Mouse (Mus musculus) gastrocnemius, adult 2 months (tissue): ENCODE data around the gene Lrrc3c. TPM values are rescaled to one million over a fixed set of nuclear protein-coding genes. Genes with fewer than 3 reads are reported as not detected.
A peak's percentile ranks its signal among the peaks of the same experiment; 100 is the strongest.
"Not testable (repeated sequence)": the region's sequence is repeated elsewhere in the genome, so short reads cannot be mapped to it uniquely, and the experiment has no call there.

Experiments used
- DNase-seq: peaks from one replicate; pipeline ENCODE4 v3.0.0; 2022
- H3K27ac ChIP-seq: fragments of 200-600 bp; 2 replicates; pipeline ENCODE4 v1.8.1; 2022; ENCODE audit warnings: mild to moderate bottlenecking
- H3K4me3 ChIP-seq: fragments of 200-600 bp; 2 replicates; pipeline ENCODE4 v1.8.1; 2022; ENCODE audit warnings: mild to moderate bottlenecking, moderate library complexity
- CTCF ChIP-seq: fragments of 200-600 bp; IDR thresholded peaks from 2 replicates; pipeline ENCODE4 v1.8.1; 2022; ENCODE audit warnings: antibody characterized with exemption, mild to moderate bottlenecking, moderate library complexity
- intact Hi-C: fragments of 180-260 bp; cut with DNase I; formaldehyde crosslinking; loops from one replicate; pipeline ENCODE4 v1.15.1; 2025
- total RNA-seq, 2 experiments: library from RNA; stranded (reverse); gene quantifications; 2 replicates each; pipeline ENCODE4 v1.2.3; 2021

Lrrc3c gene
- total RNA-seq, 2 experiments from 2014 or later: not detected

DNA sequence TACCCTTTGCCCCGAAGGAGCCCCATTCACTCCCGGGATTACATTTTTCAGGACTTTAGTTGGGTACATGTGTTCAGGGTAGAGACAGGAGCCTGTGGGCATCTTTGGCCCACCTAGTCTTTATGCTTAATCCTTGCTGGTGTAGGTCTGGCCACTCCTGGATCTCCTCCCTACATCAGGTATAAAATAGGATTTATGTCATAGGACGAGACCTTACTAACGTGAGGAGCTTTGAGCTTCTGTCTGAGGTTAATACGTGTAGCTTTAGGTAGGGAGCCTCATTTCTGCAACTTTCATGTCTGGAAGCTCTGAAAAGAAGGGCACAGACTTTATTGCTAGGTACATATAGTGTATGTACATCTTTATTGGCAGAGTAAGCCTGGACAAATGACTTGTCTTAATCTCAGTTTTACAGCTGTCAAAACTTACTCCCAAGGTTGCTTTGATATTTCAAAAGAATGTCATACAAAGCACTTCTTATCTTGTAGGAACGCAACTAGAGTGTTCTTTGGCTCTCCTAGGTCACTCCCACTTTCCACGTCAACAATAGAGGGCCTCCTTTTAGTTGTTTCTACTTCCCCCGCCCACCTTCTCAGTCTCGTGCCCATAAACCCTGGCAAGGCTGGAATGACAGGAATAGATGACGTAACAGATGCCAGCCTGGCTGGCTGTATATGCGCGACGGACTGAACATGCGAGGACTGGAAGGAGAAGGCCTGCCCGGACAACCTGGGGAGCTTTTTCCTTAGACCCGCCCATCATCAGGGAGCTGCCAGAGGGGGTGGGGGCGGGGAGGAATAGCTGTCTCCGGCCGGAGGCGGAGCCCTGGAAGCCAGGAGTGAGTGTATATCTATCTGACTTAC is 10.2 kb upstream of the Lrrc3c start:
- intact Hi-C loops: loop anchor here (5.0 kb wide), 1 partner anchor 36 kb away; the partner anchor contains the start of gene Zpbp2
- Histone ChIP-seq H3K27ac (peak overlapping the region; percentile 94), H3K4me3 (peak overlapping the region; percentile 82)
- TF ChIP-seq CTCF: no peak
- DNase-seq: peak; percentile 76

DNA sequence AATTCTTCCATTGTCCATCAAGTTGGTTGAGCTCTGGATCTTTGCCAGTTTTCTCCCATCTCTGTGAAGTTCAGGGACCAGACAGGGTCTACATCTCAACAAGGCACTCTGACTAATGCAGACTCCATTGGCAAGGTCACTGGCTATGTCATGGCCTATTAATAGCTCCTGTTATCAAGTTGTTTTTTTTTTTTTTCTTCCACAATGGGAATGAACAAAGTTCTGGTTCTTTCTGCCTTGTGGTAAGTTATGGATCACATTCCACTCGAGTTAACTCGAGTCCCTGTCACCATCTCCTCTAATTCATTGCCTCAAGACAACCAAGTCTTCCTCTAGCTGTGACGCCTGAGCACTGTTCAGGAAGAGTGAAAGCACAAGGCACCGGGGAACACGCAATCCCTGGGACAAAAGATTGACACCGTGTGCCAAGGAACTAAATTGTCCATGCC is 9.2 kb upstream of the Lrrc3c start:
- TF ChIP-seq CTCF: no peak
- H3K27ac ChIP-seq: peak overlapping the region; percentile 94; the same call in 1 of the 2 replicates
- intact Hi-C loops: loop anchor here (5.0 kb wide), 1 partner anchor 37 kb away; the partner anchor contains the start of gene Zpbp2
- DNase-seq: no peak
- no peak overlapping the region for H3K4me3 ChIP-seq

DNA sequence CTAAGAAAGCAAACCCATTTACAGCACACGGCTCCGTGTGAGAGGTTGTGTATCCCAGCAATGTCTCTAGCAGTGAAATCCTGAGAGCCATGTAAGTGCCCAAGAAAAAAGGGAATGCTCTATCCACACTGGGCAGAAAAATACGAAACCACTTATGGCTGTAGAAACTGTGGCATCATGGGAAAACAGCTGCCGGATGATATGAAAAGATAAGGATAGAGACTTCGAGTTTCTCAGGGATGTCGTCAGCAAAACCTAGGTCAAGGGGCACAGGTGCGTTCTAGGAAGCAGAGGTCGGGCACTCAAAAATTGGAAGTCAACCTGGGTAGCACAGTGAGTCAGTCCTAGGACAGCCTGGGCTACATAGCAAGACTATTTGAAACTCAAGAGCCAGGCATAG is 8.8 kb upstream of the Lrrc3c start:
- no peak for DNase-seq
- no peak for TF ChIP-seq CTCF
- Histone ChIP-seq H3K4me3 (no peak overlapping the region), H3K27ac (no peak overlapping the region)
- intact Hi-C loops: loop anchor here (5.0 kb wide), 1 partner anchor 37 kb away; the partner anchor contains the start of gene Zpbp2

DNA sequence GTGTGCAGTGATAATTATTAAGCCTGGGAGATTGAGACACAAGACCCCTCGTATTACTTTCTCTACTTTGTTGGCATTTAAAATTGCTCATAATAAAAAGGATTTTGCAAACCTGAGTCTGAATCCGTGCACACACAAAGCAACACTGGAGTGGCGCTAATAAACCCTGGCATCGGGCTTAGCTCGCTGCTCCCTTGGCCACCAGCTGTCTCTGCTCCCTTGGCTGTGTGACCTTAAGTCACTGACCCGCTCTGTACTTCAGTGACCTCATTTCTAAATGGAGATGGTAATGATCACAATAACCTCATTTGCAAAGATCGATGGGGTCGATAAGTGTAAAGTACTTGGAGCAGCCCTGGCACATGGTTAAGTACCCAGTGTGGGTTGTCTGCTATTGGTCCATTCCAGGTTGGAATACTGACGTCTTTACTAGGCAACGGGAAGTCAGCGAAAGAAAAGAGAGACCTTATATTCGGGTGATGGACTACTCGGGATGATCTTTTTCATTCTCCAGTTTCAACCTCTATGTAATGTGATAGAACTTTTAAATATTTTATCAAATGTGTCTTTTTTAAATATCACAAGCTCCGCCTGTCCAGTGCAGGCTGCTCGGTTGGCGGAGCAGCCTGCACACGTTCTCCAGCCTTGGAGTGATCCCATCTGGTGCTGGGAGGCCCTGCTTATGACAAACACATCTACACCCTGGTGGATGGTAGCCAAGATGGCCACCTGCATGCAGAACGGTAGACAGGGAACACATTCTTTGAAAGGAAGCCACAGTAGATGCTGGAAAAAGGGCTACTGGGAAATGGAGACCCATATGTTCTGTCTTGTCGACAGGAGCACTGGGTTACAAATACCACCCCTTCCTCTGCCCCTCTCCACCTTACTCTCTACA is 7.3 kb upstream of the Lrrc3c start:
- Histone ChIP-seq H3K27ac (no peak overlapping the region), H3K4me3 (no peak overlapping the region)
- no peak for DNase-seq
- no peak for TF ChIP-seq CTCF
- intact Hi-C loops: loop anchor here (10.0 kb wide), 1 partner anchor 246 kb away; the partner anchor contains the start of gene Ppp1r1b

DNA sequence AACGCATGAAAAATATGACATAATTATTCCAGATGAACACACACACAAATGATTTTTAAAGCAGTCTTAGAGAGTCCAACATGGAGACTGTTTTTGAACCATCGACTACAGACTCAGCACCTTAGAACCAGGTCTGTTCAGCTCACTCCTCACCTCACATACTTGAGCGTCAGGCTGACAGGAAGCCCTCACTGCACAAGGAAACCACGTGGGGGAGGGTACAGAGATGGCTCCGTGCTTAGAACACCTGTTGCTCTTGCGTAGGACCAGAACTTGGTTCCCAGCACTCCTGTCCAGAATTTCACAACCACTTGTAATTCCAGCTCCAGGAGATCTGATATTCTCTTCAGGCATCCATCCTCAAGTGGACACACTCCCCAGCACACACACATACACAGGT is 3.1 kb upstream of the Lrrc3c start:
- Histone ChIP-seq H3K4me3 (no peak overlapping the region), H3K27ac (no peak overlapping the region)
- intact Hi-C loops: loop anchor here (2.0 to 10.0 kb wide), 2 partner anchors 38 to 250 kb away; partner anchors contain the start of gene Ppp1r1b
- DNase-seq: no peak
- no peak for TF ChIP-seq CTCF

DNA sequence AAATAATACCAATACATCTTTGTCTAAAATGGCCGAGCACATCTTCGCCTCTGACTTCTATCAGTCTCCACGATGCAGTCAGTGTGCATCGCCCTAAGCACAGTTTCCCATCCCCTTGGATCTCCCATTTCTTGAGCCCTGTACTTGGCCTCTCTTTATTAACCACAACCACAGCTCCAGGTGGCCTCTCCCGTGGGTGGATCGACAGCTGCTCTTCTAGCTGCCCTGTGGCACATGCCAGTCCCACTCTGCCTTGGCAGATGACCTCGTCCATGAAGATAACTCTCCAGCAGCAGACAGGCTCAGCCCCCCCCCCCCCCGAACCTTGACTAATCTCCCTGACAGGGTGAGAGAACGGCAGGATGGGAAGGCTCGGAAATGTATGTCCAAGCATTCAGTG is 2.6 kb upstream of the Lrrc3c start:
- DNase-seq: no peak
- Histone ChIP-seq H3K27ac (no peak overlapping the region), H3K4me3 (no peak overlapping the region)
- intact Hi-C loops: loop anchor here (2.0 to 10.0 kb wide), 2 partner anchors 39 to 251 kb away; partner anchors contain the start of gene Ppp1r1b
- no peak for TF ChIP-seq CTCF

DNA sequence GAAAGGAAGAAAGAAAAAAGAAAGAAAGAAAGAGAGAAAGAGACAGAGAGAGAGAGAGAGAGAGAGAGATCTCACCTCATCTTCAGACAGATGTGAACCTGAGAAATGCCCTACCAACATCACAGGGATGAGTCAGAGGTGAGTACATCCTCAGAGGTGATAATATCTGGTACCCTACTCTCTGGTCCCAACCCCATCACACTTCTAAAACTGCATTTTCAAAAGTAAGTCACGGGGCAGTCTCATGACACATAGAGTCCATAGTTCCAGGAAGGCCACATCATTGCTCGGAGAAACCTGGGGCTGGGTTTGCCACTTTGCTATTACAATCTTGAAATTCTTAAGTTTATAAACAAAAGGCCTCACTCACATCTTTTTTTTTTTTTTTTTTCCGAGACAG is 2.1 kb upstream of the Lrrc3c start:
- no peak overlapping the region for H3K27ac ChIP-seq
- no peak overlapping the region for H3K4me3 ChIP-seq
- TF ChIP-seq CTCF: no peak
- no peak for DNase-seq
- intact Hi-C loops: loop anchor here (2.0 to 10.0 kb wide), 2 partner anchors 39 to 251 kb away; partner anchors contain the start of gene Ppp1r1b

DNA sequence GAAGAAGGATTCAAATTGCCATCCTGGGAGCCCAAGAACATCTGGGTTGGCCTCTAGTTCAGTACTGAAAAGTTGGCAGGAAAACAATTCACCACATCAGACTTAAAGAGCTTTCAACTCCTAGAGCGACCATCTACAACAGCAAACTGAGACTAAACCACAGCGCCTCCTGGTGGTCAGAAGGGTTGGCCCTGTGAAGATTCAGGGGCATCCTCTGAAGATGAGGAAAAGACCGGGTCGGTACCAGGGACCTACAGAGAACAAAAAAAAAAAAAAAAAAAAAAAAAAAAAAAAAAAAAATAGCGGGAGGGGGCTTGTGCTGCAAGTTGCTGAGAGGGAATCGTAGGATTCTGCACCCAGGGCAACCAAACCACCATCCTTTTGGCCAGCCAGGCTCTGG is 728 bp upstream of the Lrrc3c start:
- Histone ChIP-seq H3K4me3 (no peak overlapping the region), H3K27ac (no peak overlapping the region)
- intact Hi-C loops: loop anchor here (10.0 kb wide), 1 partner anchor 253 kb away; the partner anchor contains the start of gene Ppp1r1b
- peak; percentile 56 for DNase-seq
- TF ChIP-seq CTCF: peak; percentile 72

DNA sequence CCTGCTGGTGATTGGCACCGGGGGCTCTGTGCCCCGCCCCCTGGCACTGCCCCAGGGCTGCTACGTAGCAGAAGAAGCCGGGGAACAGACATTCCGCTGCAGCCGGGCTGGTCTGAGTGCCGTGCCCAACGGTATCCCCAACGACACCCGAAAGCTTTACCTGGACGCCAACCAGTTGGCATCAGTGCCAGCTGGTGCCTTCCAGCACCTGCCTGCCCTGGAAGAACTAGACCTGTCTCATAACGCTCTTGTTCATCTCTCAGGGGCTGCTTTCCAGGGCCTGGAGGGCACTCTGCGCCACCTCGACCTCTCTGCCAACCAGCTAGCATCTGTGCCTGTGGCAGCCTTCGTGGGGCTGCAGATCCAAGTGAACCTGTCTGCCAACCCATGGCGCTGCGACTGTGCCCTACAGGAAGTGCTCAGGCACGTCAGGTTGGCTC is 780 bp downstream of the Lrrc3c start:
- DNase-seq: no peak
- intact Hi-C loops: loop anchor here (10.0 kb wide), 1 partner anchor 254 kb away; the partner anchor contains the start of gene Ppp1r1b
- H3K4me3 ChIP-seq: no peak overlapping the region; the same call in 1 of the 2 replicates
- no peak overlapping the region for H3K27ac ChIP-seq
- TF ChIP-seq CTCF: no peak

DNA sequence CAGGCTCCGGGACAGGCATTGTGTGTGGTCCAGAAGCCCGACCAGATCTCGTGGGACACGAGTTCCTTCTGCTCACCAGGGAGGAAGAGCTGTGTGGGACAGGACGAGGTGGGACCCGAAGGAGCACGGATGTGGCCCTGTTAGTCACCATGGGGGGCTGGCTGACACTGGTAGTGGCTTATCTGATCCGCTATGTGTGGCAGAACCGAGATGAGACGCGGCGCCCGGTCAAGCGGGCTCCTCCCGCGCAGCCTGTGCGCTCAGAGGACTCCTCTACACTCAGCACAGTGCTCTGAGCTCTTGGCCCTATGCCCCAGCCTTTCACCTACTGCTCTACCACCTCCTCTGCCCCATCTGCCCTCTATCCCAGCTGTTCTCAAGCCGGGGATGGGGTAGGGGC is 1.2 kb downstream of the Lrrc3c start:
- intact Hi-C loops: loop anchor here (10.0 kb wide), 1 partner anchor 254 kb away; the partner anchor contains the start of gene Ppp1r1b
- no peak for TF ChIP-seq CTCF
- Histone ChIP-seq H3K4me3 (no peak overlapping the region), H3K27ac (no peak overlapping the region)
- no peak for DNase-seq

DNA sequence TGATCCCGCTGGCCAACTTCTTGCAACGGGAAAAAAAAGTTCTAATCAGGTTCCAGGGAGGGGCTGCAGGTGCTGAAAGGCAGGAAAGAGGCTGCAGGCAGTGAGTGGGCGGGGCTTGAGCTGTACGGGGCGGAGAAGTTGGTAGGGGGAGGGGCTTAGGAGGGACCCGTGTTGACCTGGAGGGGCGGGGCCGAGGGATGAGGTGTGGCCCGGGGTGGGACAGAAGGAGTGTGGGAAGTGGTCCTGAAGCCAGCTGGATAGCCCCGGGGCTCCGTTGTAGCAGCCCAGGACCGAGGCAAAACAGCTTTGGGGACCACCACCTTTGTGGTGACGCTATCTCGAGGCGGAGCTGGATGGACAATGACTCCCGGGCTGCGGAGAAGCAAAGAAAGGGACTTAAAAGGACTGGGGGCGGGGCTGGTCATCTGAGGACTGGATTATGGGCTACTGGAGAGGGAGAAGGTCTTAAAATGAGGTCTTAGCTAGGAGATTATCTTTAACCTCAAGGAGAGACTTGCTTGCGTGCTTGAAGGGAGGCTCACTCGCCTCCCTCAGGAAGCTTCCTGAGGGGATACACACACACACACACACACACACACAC is 4.1 kb downstream of the Lrrc3c start:
- no peak for TF ChIP-seq CTCF
- intact Hi-C loops: no loop called here
- H3K27ac ChIP-seq: no peak overlapping the region
- H3K4me3 ChIP-seq: peak overlapping the region; percentile 21; the same call in 1 of the 2 replicates
- no peak for DNase-seq

DNA sequence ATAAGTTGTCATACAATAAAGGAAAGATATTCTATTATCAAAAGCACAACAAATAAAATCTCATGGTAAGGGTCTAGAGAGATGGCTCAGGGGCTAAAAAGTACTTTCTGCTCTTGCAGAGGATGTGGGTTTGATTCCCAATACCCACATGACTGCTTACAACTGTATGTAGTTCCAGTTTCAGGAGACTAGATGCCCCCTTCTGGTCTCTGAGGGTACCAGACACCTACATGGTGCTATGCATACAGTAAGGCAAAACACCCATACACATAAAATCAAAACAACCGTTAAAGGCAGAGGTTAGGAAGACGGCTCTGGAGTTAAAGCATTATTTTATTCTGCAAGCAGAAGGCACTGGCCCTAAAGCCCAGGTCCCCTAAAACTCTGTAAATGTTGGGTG is 5.9 kb downstream of the Lrrc3c start:
- intact Hi-C loops: loop anchor here (2.0 kb wide), 1 partner anchor 55 kb away; no protein-coding TSS in a partner anchor
- no peak overlapping the region for H3K27ac ChIP-seq
- no peak for TF ChIP-seq CTCF
- H3K4me3 ChIP-seq: no peak overlapping the region
- DNase-seq: no peak

DNA sequence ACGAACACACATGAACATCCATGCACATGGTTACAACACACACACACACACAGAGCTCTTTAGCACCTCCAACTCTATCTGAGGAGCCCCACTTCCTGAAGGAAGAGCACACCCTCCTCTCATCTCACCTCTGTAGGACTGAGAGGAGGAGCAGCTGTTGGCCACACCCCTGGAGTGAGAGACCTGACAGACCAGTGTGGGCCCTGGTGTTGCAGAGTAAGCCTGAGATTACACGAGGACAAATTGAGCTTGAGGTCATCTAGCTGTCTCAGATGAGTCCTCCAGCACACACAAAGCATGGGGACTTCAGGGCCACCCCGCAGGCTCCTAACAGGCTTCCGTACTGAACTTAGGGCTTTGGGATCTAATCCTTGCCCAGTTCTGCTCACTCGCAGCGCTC is 6.8 kb downstream of the Lrrc3c start:
- DNase-seq, H3K4me3 ChIP-seq, H3K27ac ChIP-seq: not testable (repeated sequence)
- intact Hi-C loops: loop anchor here (2.0 kb wide), 1 partner anchor 54 kb away; no protein-coding TSS in a partner anchor
